Mouse (Mus musculus): ENCODE data around the gene Ndufs6.

Ndufs6 gene

DNA sequence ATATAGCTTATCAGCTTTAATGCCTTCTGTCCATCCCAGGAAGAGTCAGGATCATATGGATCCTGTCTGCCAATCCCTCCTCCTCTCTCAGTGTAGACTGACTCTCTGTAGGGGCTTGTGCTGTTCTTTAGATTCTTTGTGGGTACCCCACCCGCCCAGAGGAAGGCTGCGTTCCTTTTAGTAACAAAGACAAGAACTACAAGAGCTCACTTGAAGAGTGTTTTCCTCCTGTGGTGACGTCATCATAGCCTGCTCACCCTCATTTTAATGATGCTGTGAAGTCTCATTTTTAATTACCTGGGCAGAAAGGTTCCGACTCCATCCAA is 22.3 kb downstream of the Ndufs6 start:
- no peak for DNase-seq (ENCODE audit: low read depth, low spot score)

GRCm38 (mm10) chr13:73305398-73306084 is 22.8 kb downstream of the Ndufs6 start:
- DNase-seq (ENCODE audit: low read depth, low spot score) = no peak

DNA sequence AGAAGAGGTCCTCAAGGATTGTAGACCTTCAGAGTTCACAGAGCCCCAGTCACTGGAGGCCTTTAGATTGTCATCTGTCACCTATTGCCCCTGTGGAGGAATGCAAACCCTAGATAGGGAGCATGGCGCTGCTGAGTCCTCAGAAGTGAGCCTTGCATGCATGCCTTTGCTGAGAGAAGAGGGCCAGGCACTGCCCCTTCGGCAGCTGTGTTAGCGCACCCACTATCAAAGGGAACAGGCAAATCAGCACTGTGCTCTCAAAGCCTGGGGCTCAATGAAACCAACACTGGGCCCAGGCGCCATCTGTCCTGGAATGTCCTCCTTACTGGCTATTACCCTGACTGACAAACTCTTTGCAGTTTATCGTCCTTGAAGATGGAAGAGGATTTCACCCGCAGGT is 23.6 kb downstream of the Ndufs6 start:
- no peak for DNase-seq (ENCODE audit: low read depth, low spot score)

- no peak for DNase-seq (ENCODE audit: low read depth, low spot score)
These were observed 29.0 kb downstream of the Ndufs6 start for GRCm38 (mm10) chr13:73299322-73299721.

GRCm38 (mm10) chr13:73298717-73299116 is 29.6 kb downstream of the Ndufs6 start:
- no peak for DNase-seq (ENCODE audit: low read depth, low spot score)

GRCm38 (mm10) chr13:73291102-73291501 is 37.2 kb downstream of the Ndufs6 start:
- DNase-seq (ENCODE audit: low read depth, low spot score) = no peak

DNA sequence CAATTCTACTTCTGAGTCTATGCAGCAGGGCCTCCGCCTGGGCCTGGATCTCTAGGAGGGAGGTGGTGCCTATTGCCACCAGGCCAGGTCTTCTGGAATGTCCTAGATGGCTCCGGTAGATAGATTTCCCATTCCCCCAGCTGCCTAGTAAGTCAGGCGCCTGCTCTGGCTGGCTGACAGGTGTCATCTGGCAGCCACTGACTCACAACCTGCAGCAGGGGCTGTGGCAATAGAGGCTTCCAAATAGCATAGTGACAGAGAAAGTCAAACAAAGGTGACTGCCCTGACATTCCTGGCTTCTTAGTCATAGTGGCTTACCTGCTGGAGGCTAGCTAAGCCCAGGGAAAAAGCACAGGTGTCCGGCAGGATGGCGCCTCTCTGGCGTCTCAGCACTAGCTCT is 38.1 kb downstream of the Ndufs6 start:
- no peak for DNase-seq (ENCODE audit: low read depth, low spot score)

- no peak for DNase-seq (ENCODE audit: low read depth, low spot score)
These were observed 44.8 kb downstream of the Ndufs6 start for GRCm38 (mm10) chr13:73283534-73283933.

DNA sequence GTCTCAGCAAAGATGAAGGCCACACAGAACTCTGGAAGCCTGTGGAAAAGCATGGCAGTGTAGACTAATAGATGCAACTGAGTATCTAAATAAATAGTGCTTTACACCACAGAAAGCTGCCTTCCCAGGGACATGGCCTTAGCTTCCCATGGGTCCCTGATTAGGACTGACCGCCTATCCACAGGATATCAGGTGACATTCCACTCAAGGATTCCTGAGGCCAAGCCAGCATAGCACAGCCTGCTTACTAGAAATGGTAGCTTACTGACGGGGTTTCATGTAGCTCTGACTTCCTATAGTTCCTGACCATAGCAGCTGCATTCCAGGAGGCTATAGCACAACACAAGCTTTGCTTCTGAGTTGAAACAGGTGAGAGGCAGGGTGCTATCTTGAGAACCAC is 45.9 kb downstream of the Ndufs6 start:
- DNase-seq (ENCODE audit: low read depth, low spot score) = no peak

- no peak for DNase-seq (ENCODE audit: low read depth, low spot score)
These were observed 49.1 kb downstream of the Ndufs6 start for GRCm38 (mm10) chr13:73279196-73279595.

DNA sequence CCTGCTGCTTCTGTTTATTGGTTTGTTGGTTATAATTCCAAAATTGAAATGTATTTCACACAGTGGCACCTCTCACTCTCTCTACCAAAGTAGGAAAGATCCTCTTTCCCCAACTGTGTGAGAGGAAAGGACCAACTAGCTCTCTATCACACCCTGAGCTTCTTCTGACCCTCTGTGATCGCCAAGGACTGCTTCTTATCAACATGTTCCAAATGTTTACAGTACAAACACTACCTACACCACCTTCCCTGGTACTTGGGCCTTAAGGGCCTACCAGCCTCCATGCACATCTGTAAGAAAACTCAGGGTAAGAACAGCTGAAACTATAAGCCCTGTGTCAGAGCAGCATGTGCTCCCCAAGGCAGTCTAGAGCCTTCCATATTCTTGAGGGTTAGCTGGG is 50.5 kb downstream of the Ndufs6 start:
- no peak for DNase-seq (ENCODE audit: low read depth, low spot score)

DNA sequence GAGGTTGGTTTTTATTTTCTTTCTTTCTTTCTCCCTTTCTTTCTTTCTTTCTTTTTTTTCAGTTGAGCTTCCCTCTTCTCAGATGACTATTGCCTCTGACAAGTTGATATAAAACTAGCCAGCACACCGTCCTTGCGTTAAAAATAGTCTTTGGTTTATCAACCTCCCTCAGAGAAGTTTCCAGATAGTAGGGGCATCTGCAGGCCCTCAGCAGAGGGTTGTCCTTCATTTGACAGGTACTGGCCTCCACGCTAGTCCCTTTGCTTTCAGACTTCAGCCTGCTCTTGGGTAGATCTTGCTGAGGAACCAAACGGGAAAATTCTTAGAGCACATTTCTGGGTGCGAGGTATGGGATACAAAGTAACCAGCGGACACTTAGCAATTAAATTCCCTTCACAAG is 51.0 kb downstream of the Ndufs6 start:
- DNase-seq (ENCODE audit: low read depth, low spot score) = no peak

DNA sequence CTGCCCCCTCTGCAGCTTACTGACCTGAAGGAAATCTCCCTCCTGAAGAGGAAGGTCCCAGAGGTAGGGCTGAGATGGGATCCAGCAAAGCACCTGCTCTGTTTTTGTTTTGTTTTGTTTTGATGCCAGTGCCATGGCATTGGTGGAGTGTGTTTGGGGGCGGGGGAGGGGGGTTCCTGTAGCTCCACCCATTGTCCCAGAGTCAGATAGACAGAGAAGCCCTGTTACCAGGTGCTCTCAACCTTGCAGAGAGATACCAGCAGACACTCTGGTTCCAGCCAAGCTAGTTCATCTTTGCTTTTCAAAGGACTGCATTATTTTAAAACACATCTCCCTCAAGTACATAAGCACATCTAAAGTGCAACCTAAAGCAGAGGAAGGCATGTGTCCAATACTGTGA is 54.8 kb downstream of the Ndufs6 start:
- no peak for DNase-seq (ENCODE audit: low read depth, low spot score)

DNA sequence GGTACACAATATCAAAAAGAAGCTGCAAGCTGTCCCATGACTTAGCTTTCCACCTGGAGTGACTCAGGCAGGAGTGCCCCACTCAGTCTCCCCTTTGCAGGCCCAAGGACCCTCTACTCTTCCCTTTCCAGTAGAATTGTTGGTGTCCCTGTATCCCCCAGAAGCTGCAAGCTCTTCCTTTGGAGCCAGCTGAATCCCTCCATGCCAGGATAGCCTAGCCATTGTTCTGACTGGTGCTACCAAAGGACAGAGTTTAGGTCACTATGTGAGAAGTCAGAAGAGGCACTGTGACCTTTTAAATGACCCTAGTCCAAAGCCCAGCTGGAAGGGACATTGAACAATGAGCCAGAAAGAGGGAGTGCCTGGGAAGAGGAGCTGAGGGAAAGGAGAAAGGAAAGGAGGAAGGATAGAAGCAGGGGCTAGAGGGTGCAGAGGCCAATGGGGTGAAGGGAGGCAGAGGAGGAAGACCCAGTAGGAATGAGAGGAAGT is 55.5 kb downstream of the Ndufs6 start:
- no peak for DNase-seq (ENCODE audit: low read depth, low spot score)

DNA sequence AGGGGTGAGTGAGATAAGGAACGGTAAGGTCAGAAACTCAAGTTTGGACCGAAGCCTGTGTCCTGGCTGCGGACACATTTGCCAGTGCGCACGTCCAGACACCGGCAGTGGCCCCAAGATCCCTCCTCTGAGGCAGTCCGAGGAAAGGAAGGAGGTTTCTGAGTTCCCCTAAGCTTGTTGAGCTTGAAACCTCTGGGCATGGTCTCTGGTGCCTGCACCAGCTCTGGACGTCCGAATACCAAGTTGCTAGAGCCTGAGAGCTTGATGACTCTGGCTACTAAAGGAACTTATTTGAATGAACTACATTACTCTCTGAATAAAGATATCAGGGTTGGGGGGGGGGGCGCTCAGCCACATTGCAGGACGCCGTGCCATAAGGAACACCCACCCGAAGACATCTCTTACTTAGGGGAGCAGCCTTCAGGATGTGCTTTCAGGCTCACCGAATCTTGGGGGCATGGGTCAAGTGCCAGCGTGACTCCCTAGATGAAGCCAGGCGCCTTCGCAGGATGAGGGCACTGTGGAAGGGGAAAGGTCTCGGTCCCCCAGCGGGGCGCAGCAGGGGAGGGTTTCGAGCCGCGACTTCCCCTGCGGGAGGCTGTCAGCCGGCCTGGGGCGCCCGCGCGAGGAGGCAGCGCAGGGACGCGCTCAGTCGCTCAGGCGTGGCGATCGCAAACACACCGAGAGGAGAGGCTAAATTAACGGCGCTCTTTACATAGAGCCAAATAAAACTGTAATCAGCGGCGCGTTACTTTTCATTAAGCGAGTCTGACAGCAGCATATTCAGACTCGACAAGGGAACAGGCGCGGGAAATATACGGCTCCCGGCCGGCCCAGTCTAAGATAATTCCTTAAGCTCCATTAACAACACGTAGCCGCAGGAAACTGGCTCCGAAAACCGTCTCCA is 56.8 kb downstream of the Ndufs6 start:
- DNase-seq (ENCODE audit: low read depth, low spot score) = peak; percentile 39

GRCm38 (mm10) chr13:73270451-73271081 is 57.8 kb downstream of the Ndufs6 start:
- no peak for DNase-seq (ENCODE audit: low read depth, low spot score)

DNA sequence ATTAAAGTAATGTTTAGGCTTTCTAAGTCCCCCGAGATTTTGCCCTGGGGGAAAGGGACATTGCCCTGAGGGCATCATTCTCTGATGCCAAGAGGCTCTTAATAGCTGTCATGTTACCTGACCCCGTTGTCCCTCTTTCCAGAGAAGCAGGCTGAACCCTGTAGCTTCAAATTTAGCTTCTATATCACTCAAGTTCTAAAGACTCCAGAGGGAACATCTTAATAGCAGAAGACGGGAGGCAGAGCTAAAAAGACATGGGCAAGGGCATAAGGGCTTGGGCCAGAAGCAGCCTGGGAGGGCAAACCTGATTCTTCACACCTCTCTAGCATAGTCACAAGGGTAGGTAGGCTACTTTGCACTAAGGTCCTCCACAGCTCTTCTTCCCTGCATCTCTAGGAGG is 58.5 kb downstream of the Ndufs6 start:
- DNase-seq (ENCODE audit: low read depth, low spot score) = no peak
